Mouse (Mus musculus): ENCODE measurements at regions not wholly inside any gene's neighbourhood (a gene's known extent, or its start where the extent isn't known, plus 50 kb on each side); places are given as distances from the start of the nearest gene placed in this dataset.
"Not testable (repeated sequence)": the region's sequence is repeated elsewhere in the genome, so short reads cannot be mapped to it uniquely, and the experiment has no call there.

DNA sequence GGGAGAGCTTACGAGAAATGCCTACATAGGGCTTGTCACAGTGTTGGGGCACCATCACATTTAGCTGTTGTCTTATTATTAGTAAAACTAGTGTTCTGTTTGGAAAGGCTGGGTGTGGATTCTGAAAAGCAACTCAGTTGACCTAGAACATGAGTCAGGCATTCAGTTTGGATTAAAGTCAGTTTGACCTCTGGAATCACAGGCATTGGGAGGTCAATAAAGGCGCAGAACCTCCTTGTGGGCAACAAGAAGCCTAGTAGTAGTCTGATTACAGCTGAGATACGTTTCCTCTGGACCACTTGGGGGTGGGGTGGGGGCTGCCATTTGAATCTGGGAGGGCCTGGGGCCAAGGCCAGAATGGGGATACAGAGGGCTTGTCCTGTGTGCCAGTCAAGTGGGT, 52.1 kb upstream of the Map3k1 start:
- DNase-seq (ENCODE audit: low spot score in 2 of 2): no peak

DNA sequence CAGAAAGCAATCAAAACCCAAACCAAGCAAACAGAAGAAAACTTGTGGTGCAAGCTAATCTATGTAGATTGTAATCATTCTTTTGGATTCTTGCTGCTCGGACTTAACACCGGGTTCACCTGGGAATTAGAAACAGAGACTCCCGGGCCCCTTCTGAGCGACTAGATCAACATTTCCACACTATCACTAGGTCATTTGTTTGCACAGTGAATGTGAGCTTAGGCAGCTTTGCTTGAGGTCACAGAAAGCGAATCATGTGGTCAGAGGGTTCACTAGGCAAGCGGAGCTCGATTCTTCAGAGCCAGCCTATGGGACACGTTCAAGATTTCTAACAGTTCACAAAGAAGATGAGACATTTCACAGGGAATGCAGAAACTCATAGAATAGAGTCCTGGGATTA, 53.5 kb upstream of the Map3k1 start:
- no peak for DNase-seq (ENCODE audit: low spot score in 2 of 2)

DNA sequence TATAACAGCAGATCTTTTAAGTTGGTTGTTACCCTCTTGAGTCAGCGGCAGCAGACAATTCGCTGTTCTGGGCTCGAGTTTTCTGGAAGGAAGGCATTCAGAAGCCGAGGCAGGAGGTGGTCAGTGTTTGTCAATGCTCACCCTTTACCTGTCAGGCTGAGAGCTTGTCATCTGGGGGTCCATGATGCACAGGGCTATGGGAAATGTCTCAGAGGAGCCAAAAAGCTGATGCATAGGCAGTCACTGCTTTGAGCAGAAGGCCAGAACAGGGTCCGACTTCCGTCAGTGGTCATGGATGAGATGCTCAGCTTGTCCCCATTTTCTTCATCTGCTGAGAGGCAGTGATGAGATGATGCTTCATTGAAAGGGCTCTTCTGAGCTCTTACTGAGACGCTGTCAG, 57.2 kb upstream of the Map3k1 start:
- DNase-seq (ENCODE audit: low spot score in 2 of 2): no peak

DNA sequence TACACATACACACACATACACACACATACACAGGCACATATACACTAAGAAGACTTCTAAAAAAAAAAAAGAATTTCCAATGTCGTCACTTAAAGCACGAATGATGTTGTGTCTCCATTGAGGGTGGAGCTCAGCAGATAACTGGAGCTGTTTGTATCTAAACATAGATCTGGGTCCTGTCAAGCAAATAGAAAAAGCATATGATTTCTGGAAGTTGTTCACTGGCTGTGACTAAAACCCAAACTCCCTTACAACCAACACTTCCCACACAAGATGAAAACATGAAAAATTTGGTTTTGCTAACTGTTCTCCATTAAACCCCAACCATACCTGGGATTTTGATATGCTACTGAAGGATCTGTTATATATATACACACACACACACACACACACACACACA, 58.5 kb upstream of the Map3k1 start:
- DNase-seq (ENCODE audit: low spot score in 2 of 2): no peak

DNA sequence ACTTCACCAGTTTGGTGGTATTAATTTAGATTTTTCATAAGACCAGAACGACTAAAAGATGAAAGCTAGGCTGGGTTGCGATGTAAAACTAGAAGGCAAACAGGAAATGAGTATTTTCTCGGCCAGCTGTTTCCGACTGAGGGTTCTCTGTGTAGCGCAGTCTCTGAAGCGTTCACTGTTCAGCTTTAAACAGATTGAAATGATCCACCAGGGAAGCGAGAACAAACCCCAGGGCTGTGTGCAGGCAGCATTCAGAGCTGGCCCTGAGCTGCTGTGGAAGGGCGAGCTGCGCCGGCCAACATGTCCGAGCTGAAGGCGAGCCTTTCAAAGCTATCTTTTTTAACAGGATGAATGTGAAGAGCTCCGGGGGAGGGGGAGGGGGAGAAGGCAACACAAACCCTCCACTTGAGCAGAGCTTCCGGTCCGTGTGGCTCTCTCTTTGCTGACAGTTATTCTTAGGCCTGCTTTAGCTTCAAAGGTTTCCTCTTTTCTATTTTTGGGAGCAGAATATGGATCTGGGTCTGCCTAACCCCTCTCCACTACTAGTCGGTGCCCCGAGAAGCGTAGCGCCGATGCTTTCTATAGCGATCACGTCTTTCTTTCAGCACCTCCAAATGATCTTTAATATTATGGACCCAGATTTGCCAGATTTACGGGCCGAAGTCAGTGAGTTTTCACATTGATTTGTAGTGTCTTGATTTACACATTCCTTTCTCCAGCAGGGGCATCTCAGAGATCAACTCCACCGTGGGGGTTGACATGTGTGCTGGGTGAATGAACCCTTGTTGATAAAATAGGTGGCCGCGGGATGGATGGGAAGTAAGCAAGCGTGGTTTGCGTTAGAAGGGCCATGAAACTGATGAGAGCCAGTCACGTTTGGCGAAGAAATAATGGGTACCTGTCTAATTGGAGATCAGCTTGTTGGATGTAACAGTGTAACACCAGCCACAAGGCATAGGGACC, 59.3 kb upstream of the Map3k1 start:
- DNase-seq (ENCODE audit: low spot score in 2 of 2): peak; percentile 57 to 63

DNA sequence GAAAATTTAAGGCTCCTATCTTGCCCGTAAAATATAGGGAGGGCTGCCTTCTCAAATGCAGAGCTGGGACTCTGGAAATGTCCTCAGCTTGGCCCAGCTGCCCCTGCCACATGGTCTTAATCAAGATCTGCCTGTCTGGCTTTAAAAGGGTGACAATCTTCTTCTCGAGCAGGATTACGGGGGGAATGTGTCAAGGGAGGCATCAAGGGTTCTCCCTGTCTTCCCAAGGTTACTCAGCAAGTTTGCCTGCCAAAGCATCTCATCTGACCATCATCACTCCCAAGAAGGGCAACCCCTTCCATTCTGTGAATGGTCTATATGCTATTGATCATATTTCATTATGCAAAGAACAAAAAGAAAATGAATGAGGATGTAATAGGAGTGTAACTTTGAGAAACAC, 60.2 kb upstream of the Map3k1 start:
- no peak for DNase-seq (ENCODE audit: low spot score in 2 of 2)

DNA sequence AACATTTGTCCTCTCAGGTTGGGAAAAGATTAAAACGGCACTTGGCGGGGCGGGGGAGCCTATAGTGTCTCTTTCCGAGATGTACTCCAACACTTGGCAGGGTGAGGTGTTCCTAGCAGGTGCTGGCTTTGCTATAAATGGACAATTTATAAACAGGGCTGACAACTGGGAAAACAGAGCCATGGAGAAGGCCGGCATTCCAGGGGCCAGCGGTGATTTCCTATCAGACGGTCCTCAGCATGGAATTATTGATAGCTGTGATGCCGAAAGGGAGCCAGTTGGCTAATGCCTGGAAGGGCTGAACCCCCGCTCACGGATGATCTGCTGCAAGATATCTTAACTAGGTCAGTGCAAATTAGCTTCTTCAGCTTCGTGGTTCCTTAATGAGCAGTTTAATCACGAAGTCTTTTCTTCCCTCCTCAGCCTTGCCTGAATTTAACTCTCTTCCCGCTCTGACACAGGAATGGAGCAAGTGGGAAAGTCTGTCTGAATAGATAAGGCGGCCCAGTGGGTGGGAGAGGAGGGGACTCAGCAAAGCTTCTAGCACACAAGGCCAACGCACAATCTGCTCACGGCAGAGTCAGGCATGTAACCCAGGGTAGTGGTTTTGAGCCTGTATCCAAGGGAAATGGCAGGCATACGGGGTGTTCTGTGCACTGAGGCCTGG, 61.1 kb upstream of the Map3k1 start:
- DNase-seq (ENCODE audit: low spot score in 2 of 2): peak in 1 of 2 experiments; percentile 14

DNA sequence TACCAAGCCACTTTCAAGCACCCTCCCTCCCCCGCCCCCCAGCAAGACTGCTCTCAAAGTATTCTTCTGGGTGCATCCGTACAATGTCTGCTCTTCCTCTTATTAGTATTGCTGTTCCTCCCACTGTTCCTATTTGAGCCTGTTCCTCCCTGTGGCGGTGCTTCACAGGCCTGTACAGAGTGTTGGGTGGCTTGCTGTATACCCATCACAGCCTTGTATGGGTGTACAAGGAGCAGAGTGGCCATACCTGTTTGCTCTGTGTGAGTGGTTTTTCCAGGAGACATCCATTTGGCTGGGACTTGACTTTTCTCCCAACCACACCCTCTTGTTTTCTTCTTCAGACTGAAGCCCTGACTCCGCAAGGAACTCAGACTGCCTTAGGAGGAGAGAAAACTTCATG, 61.7 kb upstream of the Map3k1 start:
- no peak for DNase-seq (ENCODE audit: low spot score in 2 of 2)

DNA sequence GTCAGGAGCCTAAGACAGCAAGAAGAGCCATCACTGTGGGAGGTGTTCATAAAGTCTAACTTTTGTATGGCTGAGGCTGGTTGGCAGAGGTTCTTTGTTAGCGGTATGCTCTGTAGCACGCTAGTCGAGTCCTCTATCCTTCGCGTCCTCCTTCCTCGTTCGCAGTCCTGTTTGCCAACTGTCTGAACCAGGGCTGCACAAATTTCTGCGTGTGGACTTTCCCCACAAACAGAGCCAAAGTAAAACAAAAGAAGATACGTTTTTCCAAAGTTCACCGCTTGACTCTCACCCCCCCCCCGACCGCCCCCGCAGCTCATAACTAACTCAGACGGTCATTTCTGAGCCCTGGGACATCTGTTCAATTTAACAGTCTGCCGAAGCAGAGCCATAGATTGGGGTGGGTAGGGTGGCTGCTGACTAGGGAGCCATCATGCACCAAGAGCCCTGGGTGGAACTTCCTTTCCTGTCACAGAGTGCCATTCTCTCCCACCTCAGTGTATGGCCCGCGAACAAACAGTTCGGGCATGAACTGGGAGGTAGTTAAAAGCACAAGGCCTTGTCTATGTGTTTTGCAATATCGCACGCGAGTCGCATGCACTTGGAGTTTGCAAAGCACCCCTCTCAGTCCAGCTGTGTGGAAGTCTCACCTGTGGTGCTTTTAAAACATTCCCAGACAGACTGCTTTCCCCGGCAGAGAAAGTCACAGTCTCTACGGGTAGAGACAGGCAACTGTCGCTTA, 63.0 kb upstream of the Map3k1 start:
- DNase-seq (ENCODE audit: low spot score in 2 of 2): no peak

DNA sequence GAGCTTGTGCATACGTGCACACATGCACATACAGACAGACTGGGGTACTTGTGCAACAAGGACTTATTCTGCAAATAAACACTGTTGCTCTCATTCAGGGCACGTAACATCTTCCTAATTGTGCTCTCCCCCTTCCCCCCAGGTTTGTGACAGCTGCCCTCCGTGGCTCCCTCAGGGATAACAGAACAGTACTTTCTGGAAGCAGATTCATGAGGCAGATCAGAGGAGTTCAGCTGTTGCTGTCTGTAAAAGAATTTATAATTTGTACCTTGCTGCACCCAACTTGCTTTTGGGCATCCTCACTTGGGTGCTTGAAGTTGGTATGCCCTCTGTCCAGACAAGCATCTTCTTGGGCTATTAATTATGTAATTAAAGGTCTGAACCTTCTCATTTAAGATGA, 65.5 kb upstream of the Map3k1 start:
- DNase-seq (ENCODE audit: low spot score in 2 of 2): no peak

DNA sequence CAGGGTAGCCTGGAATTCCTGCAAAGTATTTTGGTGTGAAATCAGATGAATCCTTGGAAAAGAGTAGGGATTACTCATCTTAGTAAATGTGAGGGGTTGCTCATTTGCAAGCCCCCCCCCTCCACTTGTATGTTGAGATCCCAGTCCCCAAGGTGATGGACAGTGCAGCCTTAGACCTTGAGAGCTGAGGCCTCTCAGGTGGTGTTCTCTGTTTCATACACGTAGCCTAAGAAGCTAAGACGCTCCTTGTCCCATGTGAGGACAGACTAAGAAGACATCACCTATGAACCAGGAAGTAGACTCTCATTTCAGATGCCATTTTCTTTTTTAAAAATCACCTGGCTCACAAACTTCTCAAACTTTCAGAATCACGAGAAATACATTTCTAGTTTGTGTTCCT, 67.6 kb upstream of the Map3k1 start:
- no peak for DNase-seq (ENCODE audit: low spot score in 2 of 2)

DNA sequence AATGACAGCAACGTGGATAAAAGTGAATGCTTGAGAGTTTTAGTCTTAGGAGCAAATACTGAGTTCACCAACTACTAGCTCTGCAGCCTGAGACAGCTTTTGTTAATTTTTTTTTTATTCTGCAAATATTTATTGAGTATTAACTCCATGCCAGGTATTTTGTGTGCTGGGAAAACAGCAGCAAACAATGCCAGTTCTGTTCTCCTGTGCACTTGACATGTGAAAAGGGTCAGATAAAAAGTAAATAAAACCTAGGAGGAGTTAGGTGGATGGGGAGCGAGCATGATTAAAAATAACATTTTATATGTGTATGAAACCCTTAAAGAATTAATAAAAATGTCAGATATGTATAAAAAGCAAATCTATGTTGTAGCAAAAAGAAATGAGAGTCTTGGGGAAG, 68.1 kb upstream of the Map3k1 start:
- DNase-seq (ENCODE audit: low spot score in 2 of 2): no peak

DNA sequence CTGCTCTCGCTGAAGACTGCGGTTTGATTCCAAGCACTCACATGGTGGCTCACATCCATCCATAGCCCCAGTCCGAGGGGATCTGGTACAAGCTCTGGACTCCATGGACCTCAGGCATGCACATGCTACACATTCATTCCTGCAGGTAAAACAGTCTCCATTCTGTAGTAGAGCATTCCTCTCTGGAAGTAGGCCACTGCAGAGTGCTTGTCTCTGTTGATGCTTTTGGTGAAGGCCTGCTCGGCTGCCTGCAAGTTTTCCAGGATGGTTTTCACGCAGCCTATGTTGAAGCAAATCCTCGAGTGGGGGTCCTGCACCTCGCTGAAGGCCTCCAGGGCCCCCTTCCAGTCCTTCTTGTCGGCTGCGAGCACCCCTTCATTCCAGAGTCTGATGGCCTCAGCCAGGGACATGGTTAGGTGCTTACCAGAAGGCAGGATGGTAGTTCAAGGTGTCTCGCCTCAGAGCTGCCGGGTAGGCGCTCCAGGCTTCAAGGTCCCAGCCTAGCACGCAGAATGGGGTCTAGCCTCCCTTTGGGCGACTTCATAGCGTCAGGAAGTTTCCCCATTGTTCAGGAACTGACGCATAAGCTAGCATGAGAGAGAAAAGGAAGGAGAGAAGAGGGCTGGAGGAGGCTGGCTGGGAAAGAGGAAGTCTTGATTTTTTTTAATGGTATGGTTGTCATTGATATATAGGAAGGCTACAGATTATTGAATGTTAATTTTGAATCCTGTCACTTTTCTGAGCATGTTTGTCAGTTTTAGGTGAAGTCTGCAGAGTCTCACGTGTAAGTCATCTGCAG, 75.2 kb upstream of the Map3k1 start:
- not testable (repeated sequence) for DNase-seq (ENCODE audit: low spot score in 2 of 2)

DNA sequence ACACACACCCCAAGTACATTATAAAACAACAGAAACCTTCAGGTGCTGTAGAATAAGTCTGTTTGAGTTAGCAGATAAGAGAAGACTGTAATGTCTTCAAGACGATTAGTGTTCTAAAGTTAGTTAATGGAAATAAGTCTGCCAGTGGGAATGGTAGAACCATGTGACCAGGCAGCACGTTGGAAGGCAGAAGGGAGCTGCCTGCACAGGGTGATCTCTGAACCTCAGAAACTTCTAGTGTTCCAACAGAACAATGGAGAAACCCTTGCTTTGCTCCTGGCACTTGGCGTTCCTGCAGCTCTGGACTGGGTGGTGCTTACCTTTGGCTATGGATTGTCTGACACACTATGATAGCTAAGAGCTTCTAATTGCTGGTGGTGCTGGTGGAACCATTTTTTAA, 82.0 kb upstream of the Map3k1 start:
- DNase-seq (ENCODE audit: low spot score in 2 of 2): no peak

DNA sequence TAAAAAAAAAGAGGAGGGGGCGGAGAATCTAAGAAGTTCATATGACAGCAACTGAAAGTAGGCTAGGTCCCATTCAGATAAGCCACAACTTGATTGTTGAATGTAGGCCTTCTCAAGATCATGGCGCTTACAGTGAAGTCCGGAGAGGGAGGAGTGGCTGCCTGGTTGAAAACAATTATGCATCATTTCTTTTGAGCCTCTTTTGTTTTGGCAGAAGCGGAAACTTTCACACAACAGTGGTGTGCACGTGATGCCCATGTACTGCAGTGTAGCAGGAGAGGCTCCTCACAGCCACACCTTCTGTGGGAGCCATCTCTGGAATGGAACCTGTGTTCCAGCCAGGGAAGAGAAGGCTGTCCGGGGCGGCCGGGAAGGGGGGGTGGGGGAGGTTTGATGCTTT, 83.3 kb upstream of the Map3k1 start:
- DNase-seq (ENCODE audit: low spot score in 2 of 2): no peak

DNA sequence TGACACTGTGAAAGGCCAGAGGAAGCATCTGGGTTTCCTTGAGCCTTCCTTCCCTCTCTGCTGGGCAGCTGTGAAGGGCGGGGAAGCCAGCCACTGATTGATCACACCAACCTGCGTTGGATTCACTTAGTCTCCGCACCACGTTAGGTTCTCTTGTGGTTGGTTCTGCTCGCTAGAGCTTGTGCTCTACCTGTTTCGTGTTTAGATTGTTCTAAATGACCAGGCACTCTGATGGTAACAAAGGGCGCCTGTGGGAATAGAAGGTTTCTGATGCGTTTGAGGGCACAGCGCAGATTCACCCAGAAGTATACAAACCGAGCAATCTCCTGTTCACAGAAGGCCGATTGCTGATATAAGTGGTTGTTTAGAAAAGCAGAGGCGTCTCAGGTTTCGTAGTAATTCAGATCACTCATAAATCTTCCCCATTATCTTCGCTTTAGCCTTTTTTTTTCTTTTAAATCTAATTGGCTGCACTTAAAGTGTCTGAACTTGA, 84.5 kb upstream of the Map3k1 start:
- DNase-seq (ENCODE audit: low spot score in 2 of 2): no peak

DNA sequence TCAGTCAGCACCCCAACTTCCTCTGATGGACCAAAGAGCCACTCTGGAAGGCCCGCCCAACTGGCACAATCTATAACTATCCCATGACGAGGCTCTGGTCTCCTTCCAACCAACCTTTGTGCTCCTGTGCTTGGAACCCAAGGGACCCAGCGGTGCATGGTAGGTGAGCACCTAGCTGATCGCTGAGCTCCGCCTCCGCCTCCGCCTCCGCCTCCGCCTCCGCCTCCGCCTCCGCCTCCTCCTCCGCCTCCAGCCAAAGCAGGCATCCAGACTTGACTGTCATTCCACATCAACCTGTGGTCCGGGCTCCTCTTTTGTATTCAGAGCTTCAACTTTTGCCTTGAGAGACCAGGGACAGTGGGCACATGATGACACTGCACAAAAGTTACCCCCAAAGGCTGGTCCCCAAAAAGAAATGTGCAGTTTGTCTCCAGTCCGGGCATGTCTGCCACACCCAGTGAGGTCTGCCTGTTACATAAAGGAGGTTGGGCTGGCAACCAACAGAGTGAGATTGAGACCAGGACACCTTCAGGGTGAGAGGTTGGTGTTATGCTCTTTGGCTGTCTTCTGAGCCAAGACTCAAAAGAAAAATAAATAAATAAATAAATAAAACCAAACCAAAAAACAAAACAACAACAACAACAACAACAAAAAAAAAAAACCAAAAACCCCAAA, 86.1 kb upstream of the Map3k1 start:
- no peak for DNase-seq (ENCODE audit: low spot score in 2 of 2)

DNA sequence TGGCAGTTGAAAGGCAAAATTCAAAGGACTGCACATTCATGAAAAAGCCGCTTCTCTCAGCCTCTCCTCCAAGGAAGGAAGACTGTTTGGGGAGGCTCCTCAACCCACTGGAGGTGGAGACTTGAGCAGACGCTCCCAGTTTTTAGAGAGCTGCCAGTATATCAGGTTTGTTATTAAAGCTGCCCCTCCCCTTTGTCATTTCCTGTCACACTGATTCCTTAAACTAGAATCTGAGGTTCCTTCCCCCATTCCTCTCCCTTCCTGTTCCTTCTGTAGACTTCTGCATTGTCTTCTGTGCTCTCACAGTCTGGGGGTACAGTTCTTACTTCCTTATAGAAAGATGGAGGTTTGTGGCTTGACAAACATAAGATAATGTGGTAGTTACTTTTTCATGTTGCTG, 87.5 kb upstream of the Map3k1 start:
- no peak for DNase-seq (ENCODE audit: low spot score in 2 of 2)

DNA sequence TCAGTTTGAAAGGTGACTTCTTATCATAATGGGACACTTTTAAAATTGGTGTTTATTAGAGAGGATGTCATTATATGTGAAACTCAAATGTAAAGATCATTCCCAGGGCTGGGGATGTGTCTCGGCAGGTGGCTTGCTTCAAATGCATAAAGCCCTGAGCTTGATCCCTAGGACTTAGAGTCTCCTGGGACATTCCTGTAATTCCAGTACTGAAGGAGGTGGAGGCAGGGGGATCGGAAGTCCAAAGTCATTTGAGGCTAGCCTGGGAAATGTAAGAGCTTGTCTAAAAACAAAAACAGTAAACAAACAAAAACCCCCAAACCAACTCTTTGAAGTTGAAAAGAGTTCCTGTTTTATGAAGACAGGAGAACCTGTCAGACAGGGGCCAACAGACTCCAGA, 94.6 kb upstream of the Map3k1 start:
- no peak for DNase-seq (ENCODE audit: low spot score in 2 of 2)

DNA sequence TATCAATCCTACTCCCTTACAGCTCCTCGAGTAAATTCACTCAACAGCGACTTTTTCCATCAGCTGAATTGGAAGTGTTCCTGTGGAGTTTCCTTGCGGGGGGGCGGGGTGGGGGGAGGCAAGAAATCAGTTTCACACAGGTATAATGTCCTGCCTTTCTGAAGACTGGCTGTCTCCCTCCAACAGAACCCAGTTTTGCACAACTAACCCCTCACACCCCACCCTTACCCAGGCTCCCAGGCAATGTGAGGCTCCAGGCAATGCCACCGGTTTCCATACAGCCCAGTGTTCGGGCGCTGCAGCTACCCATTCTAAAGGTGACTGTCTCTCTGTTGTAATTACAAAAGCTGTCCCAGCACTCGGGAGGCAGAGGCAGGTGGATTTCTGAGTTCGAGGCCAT, 95.1 kb upstream of the Map3k1 start:
- DNase-seq (ENCODE audit: low spot score in 2 of 2): no peak

DNA sequence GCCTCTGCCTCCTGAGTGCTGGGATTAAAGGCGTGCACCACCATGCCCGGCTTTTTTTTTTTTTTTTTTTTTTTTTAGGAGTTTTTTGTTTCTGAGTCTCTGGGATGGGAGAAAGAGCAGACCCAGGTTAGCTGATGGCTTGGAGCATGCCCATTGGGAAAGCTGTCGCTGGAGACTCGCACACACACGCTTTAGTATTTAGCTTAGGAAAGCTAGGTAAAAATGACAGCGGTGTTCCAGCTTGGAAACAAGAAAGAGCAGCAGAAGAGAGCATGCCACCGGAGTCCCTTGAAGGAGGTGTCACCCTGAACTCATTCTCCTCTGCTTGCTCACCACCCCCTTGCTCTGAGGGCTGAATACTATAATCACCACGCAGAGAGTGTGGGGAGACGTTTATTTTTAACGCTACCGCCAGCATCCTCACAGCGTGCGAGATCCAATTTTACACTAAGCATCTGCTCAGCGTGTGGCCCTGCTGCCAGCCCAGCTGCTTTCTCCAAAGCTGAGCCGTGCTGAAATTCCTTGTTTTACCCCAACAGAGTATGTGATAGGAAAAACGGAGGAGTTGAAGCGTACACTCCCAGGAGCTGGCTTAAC, 95.9 kb upstream of the Map3k1 start:
- DNase-seq (ENCODE audit: low spot score in 2 of 2): peak; percentile 66 to 76

Data from frontal cortex, postnatal 10 days (tissue).